Mouse (Mus musculus) cerebellum, adult 2 months (tissue): ENCODE measurements around the gene Ncoa3.

ENCODE experiments used
- CTCF ChIP-seq: fragments of 200-500 bp; IDR thresholded peaks from 2 replicates; pipeline ENCODE4 v1.5.1; 2011; ENCODE audit warnings: low read depth, mild to moderate bottlenecking, control low read depth, low read length, moderate library complexity, borderline replicate concordance; ENCODE audit not compliant: insufficient read depth
- POLR2A ChIP-seq: fragments of 200-500 bp; IDR thresholded peaks from 2 replicates; pipeline ENCODE4 v1.6.1; 2011; ENCODE audit warnings: low read length, control low read depth, borderline replicate concordance; ENCODE audit not compliant: insufficient read depth

DNA sequence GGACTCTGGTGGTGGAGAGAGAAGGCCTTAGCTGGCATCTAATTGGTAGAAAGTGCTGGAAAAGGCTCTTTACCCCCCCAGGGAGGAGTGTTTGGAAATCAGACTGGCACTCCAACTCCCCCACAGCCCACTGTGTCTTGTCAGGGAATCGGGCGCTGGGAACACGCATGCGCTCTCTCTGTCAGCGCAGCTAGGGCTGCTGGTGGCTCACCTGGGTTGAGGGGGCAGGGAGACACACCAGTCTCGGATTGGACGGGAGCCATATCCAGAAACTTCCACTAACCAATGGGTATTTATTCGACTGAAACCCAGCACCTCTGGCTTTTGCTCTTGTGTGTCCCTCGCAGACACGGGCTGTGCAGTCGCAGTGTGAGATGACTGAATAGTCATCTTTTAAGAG is 120.5 kb downstream of the Ncoa3 start:
- TF ChIP-seq CTCF = no peak
- TF ChIP-seq POLR2A = no peak
